Mouse (Mus musculus): ENCODE results near the gene Crct1. TPM values are rescaled to one million over a fixed set of nuclear protein-coding genes. Genes with fewer than 3 reads are reported as not detected.

Crct1 gene
- polyA plus RNA-seq, 1 experiment: 3.9 TPM

DNA sequence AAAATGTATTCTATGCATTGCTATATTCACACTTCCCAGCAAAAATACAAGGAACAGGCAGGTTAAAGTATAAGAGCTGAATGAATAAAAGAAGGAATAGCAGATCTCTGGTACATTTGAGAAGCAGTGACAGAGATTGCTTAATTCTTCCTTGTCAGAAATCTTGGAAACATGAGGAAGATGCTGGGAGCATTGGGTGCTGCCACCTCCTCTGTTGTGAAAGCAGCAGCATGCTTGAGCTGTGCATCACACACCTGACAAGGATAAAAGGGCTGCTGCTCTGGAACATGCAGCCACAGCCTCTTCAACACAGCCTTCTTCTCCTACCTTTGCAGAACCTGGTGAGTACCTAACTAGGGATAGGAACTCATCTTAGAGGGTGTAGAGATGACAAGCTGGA lies 23.6 kb downstream of the Crct1 start, which contains the start of gene Lce3f:
Gene Lce3f (plus strand): TSS at position 301 of the 400 bp plus-strand sequence.
- Histone ChIP-seq H3K36me3 (ENCODE audit: control insufficient read depth, insufficient read depth, low read length) (no peaks in the 10 kb centered on the region), H3K27ac (ENCODE audit: control insufficient read depth, insufficient read depth, low read length) (no peak within 1 kb of the TSS), H3K27me3 (ENCODE audit: control insufficient read depth, insufficient read depth, low read length) (no peaks in the 10 kb centered on the region), H3K4me3 (ENCODE audit: control insufficient read depth, insufficient read depth, low read length) (no peak within 1 kb of the TSS), H3K4me1 (replicated peaks; ENCODE audit: control insufficient read depth, insufficient read depth, low read length) (no peaks in the 10 kb centered on the region)
- no peak for DNase-seq
- no peak for TF ChIP-seq CTCF (IDR thresholded peaks at IDR 0.05; ENCODE audit: borderline replicate concordance, control insufficient read depth, extremely low read depth, insufficient read depth, low read length, poor library complexity)
- no peak for TF ChIP-seq POLR2A (IDR thresholded peaks at IDR 0.05; ENCODE audit: control insufficient read depth, extremely low read depth, insufficient read depth, low read length, poor library complexity)

DNA sequence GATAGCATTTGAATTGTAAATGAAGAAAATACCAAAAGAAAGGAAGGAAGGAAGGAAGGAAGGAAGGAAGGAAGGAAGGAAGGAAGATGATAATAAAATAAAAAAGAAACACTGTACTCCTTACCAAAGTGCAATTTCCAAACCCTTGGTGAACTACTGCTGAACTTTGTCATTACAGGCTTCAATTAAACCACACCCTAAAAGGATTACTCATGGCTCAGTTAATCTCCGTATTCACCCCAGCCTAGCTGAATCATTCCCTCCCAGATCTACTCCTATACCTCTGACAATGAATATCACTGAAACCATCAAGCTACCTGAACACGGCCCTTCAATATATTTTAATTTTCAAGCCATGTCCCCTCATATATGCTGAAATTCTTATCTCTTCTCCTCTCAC lies 37.0 kb downstream of the Crct1 start:
- TF ChIP-seq CTCF (IDR thresholded peaks at IDR 0.05; ENCODE audit: borderline replicate concordance, control insufficient read depth, extremely low read depth, insufficient read depth, low read length, poor library complexity): no peak
- TF ChIP-seq POLR2A (IDR thresholded peaks at IDR 0.05; ENCODE audit: control insufficient read depth, extremely low read depth, insufficient read depth, low read length, poor library complexity): no peak
- Histone ChIP-seq H3K4me1 (replicated peaks; ENCODE audit: control insufficient read depth, insufficient read depth, low read length) (no peaks in the 10 kb centered on the region), H3K36me3 (ENCODE audit: control insufficient read depth, insufficient read depth, low read length) (no peaks in the 10 kb centered on the region), H3K4me3 (ENCODE audit: control insufficient read depth, insufficient read depth, low read length) (no peak overlapping the region), H3K27ac (ENCODE audit: control insufficient read depth, insufficient read depth, low read length) (no peak overlapping the region), H3K27me3 (ENCODE audit: control insufficient read depth, insufficient read depth, low read length) (no peaks in the 10 kb centered on the region)
- 82% methylated on average over 2 of the region's 2 CpGs for WGBS
- DNase-seq: no peak

DNA sequence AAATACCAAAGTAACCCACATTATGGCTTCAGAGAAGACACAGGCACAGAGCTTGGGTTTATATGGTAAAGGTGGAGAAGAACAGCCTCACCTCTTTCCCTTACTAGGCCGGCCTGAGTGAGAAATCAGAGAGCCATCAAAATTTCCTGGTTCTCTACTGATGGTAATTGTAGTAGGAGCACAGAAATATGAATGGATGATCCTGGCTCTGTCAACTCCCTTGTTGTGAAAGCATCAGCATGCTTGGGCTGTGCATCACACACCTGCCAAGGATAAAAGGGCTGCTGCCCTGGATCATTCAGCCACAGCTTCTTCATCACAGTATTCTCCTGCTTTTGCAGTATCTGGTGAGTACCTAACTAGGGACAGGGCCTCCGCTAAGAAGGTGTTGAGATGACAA lies 48.7 kb downstream of the Crct1 start, which contains the start of gene Lce3e:
Gene Lce3e (plus strand): TSS at position 301 of the 400 bp plus-strand sequence.
- Histone ChIP-seq H3K4me3 (ENCODE audit: control insufficient read depth, insufficient read depth, low read length) (no peak within 1 kb of the TSS), H3K36me3 (ENCODE audit: control insufficient read depth, insufficient read depth, low read length) (no peaks in the 10 kb centered on the region), H3K4me1 (replicated peaks; ENCODE audit: control insufficient read depth, insufficient read depth, low read length) (no peaks in the 10 kb centered on the region), H3K27ac (ENCODE audit: control insufficient read depth, insufficient read depth, low read length) (no peak within 1 kb of the TSS), H3K27me3 (ENCODE audit: control insufficient read depth, insufficient read depth, low read length) (no peaks in the 10 kb centered on the region)
- no peak for DNase-seq
- no peak for TF ChIP-seq POLR2A (IDR thresholded peaks at IDR 0.05; ENCODE audit: control insufficient read depth, extremely low read depth, insufficient read depth, low read length, poor library complexity)
- no peak for TF ChIP-seq CTCF (IDR thresholded peaks at IDR 0.05; ENCODE audit: borderline replicate concordance, control insufficient read depth, extremely low read depth, insufficient read depth, low read length, poor library complexity)
- 96% methylated on average over 2 of the region's 2 CpGs for WGBS

Other genes starting within 250 kb of the Crct1 start
- 0.27 TPM in 1 of 2 replicates, not detected in the other for gene Lce1i, start 236.8 kb downstream of the Crct1 start, polyA plus RNA-seq (2012; rRNA removed)
- gene Lce1j, start 225.2 kb downstream of the Crct1 start, polyA plus RNA-seq (2012; rRNA removed): 0.66 and 1.3 TPM in 2 replicates
- gene Lce1k, start 207.8 kb downstream of the Crct1 start, polyA plus RNA-seq (2012; rRNA removed): 0.35 TPM in 1 of 2 replicates, not detected in the other
- 0.38 and 0.40 TPM in 2 replicates for gene Kprp, start 188.4 kb downstream of the Crct1 start, polyA plus RNA-seq (2012; rRNA removed)
- gene Lce1l, start 164.4 kb downstream of the Crct1 start, polyA plus RNA-seq (2012; rRNA removed): 0.23 TPM in 1 of 2 replicates, not detected in the other
- 0.36 TPM in 2 replicates for gene 2310050C09Rik, start 145.5 kb downstream of the Crct1 start, polyA plus RNA-seq (2012; rRNA removed)
- gene Lce3a, start 89.5 kb downstream of the Crct1 start, polyA plus RNA-seq (2012; rRNA removed): 0.41 TPM in 1 of 2 replicates, not detected in the other
- gene Lce3b, start 82.7 kb downstream of the Crct1 start, polyA plus RNA-seq (2012; rRNA removed): 0.88 and 1.8 TPM in 2 replicates
- gene Lce3c, start 71.2 kb downstream of the Crct1 start, polyA plus RNA-seq (2012; rRNA removed): 0.48 and 1.2 TPM in 2 replicates
- gene Lce3d, start 58.3 kb downstream of the Crct1 start, polyA plus RNA-seq (2012; rRNA removed): not detected in 2 replicates
- gene Lce3e, start 48.6 kb downstream of the Crct1 start, polyA plus RNA-seq (2012; rRNA removed): 0.34 TPM in 1 of 2 replicates, not detected in the other
- 0.43 TPM in 1 of 2 replicates, not detected in the other for gene Lce3f, start 23.5 kb downstream of the Crct1 start, polyA plus RNA-seq (2012; rRNA removed)
- 0.51 and 0.73 TPM in 2 replicates for gene Lce1m, start 3.4 kb upstream of the Crct1 start, polyA plus RNA-seq (2012; rRNA removed)
- gene Gm4858, start 53.1 kb upstream of the Crct1 start, polyA plus RNA-seq (2012; rRNA removed): 0.13 TPM in 1 of 2 replicates, not detected in the other
- 0.36 and 0.49 TPM in 2 replicates for gene Crnn, start 129.1 kb upstream of the Crct1 start, polyA plus RNA-seq (2012; rRNA removed)
- gene Flg2, start 181.6 kb upstream of the Crct1 start, polyA plus RNA-seq (2012; rRNA removed): 0.03 and 0.04 TPM in 2 replicates